Mouse (Mus musculus): Measurements from ENCODE around the gene Arf5.

Gene Arf5

DNA sequence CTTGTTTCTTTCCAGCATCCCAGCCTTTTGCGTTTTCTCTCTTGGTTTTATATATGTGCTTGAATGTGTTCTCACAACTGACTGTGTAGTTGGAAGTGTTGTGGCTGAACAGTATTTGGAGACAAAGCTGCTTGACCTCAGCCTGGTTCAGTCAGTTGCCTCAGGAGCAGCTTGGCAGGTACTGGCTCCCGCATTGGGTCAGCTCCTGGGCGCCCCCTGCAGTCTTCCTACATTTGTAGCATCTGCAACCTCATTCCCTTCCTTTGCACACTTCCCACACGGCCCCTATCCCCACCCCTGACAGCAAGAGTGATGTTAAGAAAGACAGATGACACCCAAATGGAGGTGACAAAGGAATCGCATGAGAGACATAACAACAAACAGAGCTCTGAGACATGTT lies 37.2 kb downstream of the Arf5 start:
- TF ChIP-seq GATA4 (IDR thresholded peaks at IDR 0.05; ENCODE audit: insufficient replicate concordance, low read length): no peak

DNA sequence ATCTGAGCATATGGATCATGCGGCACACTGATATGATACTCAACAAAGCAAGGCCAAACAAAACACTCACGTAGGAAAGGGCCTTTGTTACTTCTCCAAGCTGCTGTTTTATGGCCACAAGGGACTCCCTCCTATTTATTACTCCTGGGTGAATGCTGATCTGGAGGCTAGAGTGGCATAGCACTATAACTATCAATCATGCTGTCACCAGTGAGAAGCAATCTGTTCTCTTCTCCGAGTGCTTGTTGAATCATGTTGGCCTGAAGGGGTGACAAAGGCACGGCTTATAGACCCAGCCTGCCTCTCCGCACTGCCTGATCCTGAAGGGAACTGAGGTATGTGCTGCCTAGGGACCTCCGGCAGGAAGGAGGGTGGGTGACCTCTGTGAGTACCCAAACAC lies 41.3 kb downstream of the Arf5 start:
- TF ChIP-seq GATA4 (IDR thresholded peaks at IDR 0.05; ENCODE audit: insufficient replicate concordance, low read length): no peak

DNA sequence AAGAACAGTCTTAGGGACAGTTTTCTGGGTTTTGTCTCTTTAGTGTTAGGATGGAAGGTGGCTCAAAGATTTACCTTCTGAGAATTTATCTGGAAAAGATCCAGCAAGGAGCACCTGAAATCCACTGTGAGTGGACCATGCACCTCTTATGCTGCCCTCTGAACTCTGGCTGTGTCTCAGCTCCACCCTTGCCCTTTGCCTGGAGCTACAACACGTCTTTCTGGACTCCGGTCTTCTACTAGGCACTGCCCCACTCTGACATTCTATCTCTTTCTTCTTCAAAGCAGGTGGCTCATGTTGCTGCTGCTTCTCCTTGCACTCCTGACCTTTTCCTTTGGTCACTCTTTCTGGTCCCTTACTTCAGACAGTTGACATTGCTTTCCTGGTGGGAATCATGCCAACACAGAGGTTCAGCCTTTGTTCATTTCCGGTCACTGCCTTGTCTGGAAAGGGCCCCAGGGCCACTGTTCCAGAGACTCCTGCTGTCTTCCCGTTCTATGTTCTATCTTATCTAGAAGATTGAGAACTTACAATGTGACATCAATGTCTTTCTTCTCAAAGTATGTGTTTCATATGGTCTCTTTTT lies 46.8 kb downstream of the Arf5 start:
- TF ChIP-seq GATA4 (IDR thresholded peaks at IDR 0.05; ENCODE audit: insufficient replicate concordance, low read length): peak; percentile 26; the same call in 1 of the 2 replicates

DNA sequence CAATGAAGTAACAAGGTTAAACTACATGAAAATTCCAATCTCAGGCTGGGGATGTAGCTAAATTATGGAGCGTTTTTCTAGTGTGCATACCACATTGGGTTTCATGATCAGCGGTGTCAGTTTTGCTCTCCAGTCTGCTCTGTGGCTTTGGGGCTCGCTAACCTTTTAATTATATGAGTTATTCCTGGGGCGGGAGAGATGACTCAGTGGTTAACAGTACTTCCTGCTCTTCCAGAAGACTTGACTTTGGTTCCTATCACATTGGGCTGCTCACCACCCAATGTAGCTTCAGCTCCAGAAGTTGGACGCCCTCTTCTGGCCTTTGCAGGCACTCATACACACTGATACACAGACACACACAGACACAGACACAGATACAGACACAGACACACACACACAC lies 47.3 kb downstream of the Arf5 start:
- TF ChIP-seq GATA4 (IDR thresholded peaks at IDR 0.05; ENCODE audit: insufficient replicate concordance, low read length): no peak

DNA sequence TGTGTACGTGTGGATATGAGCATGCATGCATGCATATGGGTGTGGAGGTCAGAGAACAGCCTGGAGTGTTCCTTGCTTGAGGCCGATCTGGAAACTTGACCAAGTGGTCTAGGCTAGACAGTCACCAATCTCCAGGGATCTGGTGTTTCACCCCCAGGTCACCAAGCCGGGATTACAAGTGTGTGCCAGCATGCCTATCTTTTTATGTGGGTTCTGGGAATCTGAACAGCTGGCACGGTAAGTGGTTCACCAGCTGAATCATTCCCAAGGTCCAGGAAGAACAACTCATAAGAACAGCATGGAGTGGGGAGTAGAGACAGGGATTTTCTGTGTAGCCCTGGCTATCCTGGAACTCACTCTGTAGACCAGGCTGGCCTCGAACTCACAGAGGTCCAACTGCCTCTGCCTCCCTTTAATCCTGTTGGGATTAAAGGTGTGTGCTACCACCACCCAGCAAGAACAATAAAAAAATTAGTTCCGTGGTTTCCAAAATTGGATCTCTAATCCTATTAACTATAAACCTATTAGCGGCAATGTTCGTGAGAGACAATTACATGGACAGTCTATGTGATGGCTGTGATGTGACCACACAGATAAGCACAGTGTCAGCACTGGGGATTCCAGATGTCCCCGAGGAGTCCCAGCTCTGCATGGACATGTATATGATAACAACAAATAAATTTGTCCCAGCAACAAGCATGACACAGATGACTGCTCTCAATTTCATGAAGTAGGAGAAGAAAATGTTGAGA lies 48.1 kb downstream of the Arf5 start:
- no peak for TF ChIP-seq GATA4 (IDR thresholded peaks at IDR 0.05; ENCODE audit: insufficient replicate concordance, low read length)

DNA sequence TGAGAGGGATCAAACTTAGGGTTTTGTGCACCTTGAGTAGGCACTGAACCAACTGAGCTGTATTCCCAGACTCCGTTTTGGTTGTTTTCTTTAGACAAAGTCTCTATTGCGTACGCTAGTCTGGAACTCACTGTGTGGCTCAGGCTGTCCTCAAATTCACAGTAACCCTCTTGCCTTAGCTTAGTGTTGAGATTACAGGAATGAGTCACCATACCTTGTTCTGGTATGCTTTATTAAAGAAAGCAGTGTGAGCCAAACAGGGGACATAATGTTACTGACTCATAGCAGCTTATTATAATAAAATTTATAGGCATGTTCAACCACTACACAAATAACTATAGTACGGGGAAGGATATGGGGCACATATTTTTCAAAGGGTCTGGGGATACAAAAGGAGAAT lies 50.9 kb downstream of the Arf5 start:
- TF ChIP-seq GATA4 (IDR thresholded peaks at IDR 0.05; ENCODE audit: insufficient replicate concordance, low read length): no peak

DNA sequence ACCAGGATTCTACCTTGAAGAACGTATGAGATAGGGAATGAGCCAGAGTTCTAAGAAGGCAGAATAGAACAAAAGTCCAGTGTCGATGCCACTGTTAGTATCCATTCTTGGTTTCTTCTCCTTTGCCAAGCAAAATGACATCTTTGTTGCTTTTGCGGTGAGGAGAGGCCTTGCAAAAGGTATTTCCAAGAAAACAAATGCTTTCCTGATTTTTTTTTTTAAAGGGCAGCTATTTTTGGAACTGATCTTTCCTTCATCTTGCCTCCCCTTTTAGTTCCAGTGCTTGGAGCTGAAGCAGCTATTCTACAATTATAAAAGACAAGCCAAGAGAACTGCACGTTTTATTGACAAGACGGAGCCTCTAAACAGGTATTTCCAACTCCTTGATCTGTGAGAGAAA lies 51.5 kb downstream of the Arf5 start, which contains the start of gene Snd1:
Gene Snd1, plus strand, starts transcription at position 301 of the 400 bp plus-strand sequence.
- no peak for TF ChIP-seq GATA4 (IDR thresholded peaks at IDR 0.05; ENCODE audit: insufficient replicate concordance, low read length)

All from liver, adult (tissue).